Mouse (Mus musculus) lung, postnatal 36 days (tissue): Measurements from ENCODE around the gene Gm10283.
A peak's percentile ranks its signal among the peaks of the same experiment; 100 is the strongest.
"Not testable (repeated sequence)": the region's sequence is repeated elsewhere in the genome, so short reads cannot be mapped to it uniquely, and the experiment has no call there.

Experiments used
- DNase-seq: peaks from one replicate; pipeline ENCODE4 v3.0.0; 2022; ENCODE audit warnings: mixed read lengths

Gm10283 gene

DNA sequence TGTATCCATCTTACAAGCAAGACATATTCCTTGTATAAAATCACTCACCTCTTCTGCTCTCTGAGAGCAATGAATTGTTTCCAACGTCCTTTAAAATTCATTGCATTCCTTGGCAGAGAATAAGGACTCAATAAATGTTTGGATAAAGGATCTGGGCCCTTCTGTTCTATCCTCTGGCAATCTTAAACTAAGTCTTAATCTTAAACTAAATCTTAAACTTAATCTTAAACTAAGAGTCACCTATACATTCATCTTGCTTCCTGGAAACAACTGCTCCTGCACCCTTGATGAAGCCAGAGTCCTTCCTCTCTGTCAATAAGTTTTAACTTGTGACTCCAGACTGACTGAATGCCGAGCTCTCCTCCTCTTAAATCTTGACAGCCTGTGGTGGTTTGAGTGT lies at the start of gene Gm10283:
Gm10283 (minus strand) TSS at position 101 of the 400 bp plus-strand sequence.
- no peak for DNase-seq

DNA sequence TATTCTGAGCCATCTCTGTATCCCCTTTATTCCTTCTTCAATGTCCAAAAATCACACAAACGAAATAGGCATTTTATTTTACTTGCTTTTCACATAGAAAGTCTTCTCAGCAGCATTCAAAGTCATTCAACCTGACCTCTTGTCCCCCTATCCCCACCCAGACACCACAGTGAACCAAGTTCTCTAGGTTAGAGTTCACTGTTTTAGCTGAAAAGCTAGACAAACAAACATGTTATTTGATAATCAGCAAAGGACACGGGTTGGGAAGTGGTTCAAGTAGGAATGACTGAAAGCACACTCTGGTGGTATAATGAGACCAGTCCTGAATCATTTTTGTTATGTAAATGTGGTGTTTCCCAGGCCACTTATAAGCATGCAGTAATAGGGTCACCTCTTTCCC lies 31.9 kb upstream of the Gm10283 start:
- DNase-seq, result no peak

DNA sequence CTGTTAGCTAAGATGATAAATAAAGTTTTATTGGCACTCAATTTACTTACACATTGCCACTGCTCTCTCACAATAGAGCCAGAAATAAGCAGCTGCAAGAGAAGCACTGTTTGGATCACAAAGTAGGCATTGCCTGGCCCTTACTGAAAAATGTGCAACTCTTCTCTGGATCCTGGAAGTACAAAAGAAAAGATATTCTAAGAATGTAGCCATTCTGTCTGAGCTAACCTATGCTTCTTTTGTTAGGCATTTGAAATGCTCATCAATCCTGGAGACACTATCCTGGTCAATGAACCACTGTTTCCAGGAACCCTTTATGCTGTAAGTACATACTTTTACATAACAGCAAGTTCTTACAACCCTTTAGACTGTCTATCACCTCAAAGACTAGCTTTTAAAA lies 15.3 kb upstream of the Gm10283 start:
- DNase-seq, result no peak

DNA sequence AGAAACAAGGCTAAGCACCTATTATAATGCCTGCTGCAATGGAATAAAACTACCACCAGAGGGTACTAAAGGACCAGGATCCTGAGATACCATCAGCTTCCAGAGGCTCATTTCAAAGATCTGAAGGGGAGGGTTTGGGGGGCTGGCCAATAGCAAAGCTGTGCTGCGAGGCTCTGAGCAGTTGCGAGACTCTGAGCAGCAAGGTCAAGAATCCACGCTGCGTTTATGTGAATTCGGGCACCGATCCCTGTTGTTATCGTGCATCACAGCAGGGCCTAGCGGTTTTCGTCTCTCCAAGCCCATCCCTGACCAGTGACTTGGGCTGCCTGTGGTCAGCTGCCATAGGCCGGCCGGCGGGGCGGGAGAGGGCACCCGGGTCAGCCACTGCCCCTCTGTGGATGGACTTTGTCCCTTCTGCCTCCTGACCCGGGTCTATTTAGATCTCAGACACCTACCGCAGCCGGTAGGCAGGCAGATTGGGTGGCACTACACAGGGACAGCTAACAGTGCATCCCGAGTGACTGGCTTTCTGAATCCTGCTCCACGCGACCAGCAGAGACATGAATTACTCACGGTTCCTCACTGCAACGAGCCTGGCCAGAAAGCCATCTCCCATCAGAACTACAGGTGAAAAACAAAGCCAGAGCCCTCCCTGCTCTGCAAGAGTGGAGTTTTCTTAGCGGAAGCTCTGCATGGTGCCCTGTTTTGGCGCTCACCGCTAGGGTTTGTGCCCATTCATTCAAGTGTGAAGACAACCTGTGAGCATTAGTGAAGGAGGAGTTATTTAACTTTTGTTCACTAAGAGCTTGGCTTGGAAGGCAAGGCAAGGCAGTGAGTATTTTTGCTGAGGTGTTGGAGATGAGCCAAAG lies 2.9 kb upstream of the Gm10283 start, which contains the start of gene Aadat:
Aadat (plus strand) TSS at position 280 of the 869 bp plus-strand sequence.
- DNase-seq, result peak; percentile 44

DNA sequence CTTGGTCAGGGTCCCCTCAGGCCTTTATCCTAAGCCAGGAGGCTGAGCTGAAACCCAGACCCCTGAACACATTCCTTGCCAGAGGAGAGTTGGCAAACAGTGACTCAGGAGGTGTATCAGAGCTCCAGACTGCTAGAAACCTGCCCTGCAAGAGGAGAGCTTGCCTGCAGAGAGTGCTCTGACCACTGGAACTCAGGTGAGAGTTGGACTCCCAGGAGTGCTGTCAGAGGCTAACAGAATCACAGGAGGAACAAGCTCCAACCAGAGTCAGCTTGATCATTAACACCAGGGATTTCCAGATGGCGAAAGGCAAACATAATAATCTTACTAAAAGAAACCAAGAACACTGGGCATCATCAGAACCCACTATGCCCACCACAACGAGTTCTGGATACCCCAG lies 8.0 kb downstream of the Gm10283 start:
- DNase-seq, result not testable (repeated sequence)

DNA sequence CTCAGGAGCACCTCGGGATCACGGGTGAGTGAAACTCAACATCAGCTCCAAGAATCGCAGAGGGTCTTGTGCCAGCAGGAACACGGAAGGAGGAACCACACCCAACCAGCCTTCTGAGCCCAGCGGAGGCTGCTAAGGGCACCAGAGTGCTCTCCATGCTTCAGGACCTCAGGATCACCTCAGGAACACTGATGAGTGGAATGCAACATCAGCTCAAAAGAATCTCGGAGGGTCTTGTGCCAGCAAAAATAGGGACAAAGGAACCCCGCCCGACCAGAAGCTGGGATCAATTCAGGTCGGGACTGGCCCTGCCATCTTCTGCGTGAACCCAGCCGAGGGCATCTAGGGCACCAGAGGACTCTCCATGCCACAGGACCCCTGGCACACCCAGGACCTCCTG lies 8.4 kb downstream of the Gm10283 start:
- DNase-seq, result no peak

DNA sequence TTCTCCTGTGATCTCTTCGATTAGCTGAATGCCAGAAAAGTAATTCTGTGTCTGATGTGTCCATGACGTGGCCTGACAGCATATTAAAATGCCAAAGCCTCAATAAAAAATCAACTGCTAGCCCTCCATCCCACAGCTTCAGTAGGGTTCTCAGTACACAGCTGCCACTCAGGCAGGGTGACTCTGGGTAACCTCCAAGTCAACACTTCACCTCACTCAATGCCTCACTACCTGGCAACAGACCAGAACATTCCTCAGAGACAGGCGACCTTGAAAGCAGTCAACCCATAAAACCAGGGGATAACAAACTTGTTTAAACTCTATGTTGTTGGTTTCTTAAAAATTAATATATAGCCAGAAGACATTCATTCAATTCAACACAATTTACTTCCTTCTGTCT lies 10.5 kb downstream of the Gm10283 start:
- DNase-seq, result peak; percentile 0

DNA sequence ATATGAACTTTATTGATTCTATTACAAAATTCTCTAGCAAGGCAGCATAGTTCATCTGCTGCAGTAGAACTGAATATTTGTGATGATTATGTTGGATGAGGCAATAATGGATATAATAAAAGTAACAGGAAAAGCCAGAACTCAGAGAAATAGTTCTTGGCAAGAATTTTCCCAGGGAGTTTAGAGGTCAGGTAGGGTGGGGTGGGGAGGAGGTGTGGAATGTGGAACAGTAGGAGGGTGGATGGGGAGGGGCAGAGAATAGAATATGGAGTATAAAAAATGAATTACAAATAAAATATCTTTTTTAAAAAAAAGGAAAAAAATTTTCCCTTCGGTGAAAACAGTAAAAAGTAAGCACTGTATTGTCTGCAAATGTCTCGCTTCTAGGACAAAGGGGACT lies 11.1 kb downstream of the Gm10283 start:
- no peak for DNase-seq

DNA sequence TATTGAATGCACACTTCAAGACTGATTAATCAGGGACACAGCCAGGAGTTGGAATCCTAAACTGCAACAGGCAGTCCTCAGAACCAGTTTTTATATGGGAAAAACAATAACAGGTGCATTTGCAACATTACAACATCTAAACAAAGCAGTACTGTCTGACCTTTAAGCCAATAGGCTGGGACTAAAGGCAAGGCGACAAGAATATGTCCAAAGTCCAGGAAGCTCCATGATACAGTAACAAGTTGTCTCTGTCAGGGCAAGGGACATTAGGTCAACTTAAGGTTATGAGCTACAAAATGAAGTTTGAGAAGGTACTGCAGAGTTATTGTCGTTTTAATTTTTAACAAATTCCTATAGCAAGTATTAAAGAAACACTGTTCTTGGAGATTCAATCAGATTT lies 12.9 kb downstream of the Gm10283 start:
- DNase-seq, result no peak

DNA sequence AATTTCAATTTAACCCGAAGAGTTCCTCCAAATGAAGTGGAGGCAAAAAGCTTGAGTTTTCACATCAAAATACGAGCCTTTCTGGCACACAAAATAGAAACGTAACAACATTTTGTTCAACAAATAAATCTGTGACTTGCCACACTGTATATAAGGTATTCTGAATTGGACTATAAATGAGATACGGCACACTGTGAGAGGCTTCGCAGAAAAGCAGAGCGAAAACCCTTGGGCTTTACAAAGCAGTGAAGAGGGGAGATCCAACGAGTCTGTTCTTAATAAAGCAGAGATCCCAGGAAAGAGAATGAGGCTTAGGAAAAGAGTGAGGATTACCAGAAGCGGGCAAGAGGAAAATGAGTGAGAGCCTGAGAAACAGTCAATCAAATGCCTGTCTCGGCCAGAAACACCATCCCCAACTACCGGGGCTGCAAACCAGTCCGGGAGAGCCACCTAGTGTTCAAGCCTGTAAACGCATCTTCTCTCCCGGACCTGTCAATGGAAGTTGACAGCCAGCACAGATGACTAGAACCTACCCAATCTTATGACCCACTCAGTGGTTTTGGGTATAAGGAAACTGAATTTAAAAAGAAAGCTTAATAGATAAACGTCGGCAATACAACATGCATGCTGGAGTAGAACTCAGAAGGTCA lies 36.2 kb downstream of the Gm10283 start:
- DNase-seq, result peak; percentile 49

DNA sequence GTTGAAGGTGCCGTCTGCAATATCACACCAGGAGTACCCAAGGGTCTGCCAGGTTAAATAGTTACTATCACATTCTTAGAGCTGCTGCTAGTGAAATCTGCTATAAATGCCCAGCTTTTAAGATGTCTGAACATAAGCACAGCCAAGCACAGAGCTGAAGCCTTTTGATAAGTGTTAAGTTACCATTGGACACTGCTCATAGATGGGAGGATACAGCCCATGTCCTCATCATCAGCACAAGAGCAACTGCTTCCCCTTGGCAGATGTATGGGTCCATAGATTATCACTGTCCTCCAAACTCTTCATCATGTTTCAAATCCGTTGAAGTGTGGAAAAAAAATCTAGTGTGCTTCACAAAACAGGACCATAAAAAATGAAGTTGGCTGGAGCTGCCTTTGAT lies 53.7 kb downstream of the Gm10283 start:
- DNase-seq, result no peak

DNA sequence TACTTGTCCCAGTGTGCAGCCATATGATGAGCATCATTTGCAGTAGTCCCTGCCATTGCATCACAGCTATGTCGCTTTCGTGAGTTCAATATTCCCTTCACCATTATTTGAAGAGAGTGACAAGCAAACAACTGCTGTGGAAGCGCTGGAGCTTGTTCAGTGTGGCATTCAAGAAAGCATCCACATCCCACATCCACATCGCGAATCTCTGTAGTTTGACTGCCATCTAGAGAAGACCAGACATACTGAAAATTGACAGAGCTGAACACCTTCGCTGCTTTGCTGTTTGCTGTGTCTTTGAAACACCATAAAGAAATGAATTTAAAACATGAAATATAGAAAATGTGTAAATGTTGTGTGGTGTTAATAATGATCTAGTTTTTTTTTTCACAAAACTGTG lies 58.0 kb downstream of the Gm10283 start:
- DNase-seq, result no peak

DNA sequence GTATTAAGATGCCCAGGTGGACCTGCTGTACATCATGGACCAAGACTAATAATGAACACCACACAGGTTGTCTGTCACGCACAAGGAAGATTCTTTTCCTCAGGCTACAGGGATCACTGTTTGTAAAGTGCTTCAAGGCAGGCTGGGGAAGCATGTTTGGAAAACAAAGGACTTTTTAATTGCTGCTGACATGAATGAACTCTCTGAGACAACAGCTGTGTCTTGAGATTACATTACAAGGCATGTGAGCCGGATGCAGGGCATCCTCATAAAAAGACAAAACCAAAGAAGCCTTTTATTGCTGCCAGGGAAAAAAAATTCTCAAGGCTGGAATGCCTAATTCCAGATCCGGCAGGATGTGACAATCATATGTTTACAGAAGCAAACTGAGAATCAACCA lies 64.4 kb downstream of the Gm10283 start:
- DNase-seq, result no peak

DNA sequence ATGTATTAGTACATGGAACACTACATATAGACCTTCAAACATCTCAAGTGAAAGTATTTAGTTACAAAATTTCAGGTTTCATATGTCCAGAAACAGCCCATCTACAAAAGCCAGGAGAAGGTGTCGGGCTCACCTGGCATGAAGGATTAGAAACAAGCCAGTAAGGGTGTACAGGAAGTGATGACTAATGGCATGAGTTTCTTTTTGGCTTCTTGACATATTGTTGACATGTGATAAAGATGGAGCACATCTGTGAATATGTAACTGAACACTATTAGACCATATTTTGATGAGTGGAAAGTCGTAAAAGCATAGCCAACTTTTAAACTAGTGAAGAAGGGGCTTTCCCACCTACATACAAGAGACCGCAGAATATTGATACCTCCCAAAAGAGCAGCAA lies 66.1 kb downstream of the Gm10283 start:
- DNase-seq, result no peak

DNA sequence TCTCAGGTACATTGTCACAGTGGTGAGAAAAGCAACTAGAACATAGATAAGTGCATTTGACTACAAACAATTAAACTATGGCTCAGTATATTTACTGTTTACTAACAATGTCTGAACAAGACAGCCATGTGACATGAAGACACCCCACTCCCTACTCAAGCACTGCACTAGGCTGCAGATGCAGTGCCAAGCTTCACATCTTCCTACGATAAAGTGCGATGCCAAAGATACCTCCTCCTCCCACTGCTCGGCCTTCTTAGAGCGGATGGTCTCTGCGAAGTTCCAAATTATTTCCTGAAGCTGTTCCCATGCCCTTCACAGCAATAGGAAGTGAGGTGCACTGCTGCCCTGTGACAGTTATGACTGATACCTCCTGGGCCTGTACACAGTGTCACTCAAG lies 70.3 kb downstream of the Gm10283 start:
- DNase-seq, result no peak

DNA sequence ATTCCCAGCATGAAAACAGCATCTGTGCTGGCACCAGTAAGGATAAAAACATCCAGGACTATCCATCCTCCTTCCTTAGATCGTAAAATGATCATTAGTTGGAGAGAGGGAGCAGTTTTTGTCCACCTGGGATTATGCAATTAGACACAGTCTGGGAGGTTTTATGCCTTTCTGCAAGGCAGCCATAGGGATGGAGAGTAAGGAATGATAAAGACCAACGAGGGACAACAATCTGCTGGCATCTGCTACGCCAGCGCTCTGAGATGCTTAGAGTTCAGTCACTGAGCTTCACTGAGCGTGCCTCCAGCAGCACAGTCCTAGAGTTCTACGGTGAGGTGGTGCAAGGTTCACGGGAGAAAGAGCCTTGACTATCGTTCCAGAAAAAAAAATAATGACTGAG lies 96.6 kb downstream of the Gm10283 start:
- no peak for DNase-seq

DNA sequence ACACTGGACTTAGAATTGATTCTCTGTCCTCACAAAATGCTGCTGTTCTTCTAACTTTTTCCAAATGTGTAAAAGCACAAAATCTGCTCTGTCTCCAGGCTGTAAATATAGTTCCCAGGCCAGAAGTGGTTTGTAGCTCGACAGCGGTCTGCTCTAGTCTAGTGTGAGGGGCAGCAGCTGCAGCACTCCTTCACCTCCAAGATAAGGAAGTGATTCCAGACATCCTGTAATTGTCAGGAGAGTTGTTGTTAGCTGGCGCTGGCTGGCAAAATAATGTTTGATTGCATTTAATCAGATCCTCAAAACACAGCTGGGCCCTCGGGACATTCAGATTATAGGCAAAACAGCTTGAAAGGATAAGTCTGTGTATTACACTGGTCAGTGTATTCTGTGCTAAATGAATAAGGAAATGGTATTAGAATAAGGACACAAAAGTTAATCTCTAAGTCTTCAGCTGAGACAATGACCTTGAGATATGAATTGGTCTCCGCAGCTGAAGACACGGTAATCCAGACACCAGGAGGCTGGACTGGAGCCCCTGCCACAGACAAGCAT lies 97.9 kb downstream of the Gm10283 start:
- no peak for DNase-seq

DNA sequence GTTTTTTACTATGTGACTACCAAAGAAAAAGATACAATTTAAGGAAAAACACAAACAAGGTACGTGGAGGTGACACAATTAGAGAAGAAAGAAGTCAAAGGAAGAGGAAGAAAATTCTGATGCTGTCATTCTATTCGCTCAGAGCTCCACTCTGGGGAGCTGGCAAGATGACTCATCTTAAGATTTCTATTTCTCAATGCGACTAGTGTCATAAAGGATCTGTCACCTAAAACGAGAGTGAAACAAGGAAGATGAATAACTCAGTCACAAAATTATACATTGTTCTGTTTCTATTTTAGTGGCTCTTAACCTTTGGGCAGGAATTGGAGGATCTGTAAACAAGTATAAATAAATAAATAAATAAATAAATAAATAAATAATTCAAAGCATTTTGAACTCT lies 109.3 kb downstream of the Gm10283 start:
- no peak for DNase-seq

DNA sequence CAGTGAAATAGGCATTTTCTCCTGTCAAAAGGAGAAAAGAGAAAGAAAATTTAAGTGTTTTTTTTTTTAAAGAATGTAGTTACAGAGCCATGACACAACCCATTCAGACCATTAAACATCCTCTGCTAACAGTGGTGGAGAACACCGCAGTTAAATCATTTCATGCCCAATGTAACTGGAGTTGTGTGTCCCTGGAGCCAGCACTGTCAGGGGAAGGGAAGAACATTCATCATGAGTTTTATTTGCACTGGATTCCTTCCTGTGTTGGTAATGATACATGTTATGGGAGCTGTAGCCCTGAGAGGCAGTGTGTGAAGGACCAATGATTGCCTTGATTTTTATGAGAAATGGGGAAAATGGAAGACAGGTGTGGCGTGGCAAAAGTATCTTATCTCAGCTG lies 116.4 kb downstream of the Gm10283 start:
- DNase-seq, result no peak
